Mouse (Mus musculus): ENCODE results near the gene Slc22a1.

DNA sequence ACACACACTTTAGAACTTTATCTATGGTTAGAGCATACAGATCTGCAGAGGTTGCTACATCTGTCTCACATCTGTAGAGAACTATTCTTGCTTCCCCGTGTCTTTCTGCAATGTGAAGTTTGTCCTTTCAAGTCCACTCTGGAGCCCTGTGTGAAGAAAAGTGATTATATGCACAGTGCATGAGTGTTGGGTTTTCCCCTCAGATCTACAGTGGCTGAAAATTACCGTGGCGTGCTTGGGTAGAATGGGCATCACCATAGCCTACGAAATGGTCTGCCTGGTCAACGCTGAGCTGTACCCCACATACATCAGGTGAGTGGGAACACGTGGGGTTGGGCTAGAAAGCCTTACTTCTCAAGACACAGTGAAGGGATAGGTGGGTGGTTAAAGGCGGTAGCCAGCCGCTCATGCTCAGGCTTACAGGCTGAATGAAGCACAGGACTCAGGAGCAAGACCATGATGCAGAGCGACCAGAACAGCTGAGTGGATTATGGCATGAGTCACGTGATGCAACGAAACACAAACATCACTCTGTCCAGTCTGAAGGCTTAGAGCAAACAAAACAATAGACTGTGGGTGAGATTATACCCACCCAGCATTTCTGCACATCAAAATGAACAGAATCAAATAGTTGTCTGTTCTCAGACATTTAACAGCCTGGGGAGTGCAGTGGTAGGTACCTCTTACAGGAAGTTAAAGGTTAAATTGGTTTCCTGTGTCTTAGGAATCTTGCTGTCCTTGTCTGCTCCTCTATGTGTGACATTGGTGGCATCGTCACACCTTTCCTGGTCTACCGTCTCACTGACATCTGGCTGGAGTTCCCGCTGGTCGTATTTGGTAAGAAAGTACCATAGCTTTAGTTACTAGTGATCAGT is 60.9 kb downstream of the Slc22a1 start:
- TF ChIP-seq CTCF (IDR thresholded peaks at IDR 0.05; ENCODE audit: control insufficient read depth, insufficient read depth, low read length) = no peak
- TF ChIP-seq POLR2A (IDR thresholded peaks at IDR 0.05; ENCODE audit: borderline replicate concordance, control insufficient read depth, low read depth, low read length) = no peak
